Comparison of ENCODE assay signal across 8 mouse cellular contexts in genomic region chr6:134898095-134898965, GRCm38 (mm10). TPM values are rescaled to one million over a fixed set of nuclear protein-coding genes. Genes with fewer than 3 reads are reported as not detected.
DNase-seq lines count a peak whose midpoint lies in the region; ATAC-seq lines count a peak whose summit lies in the region.

Gpr19 (minus strand) TSS chr6:134898578.

- H3K27me3 ChIP-seq in heart, embryonic 14.5 days (ENCODE audit: control insufficient read depth, insufficient read depth, low read length) = no peaks in the 10 kb centered on the region
- no peaks in the 10 kb centered on the region for H3K27me3 ChIP-seq in liver, embryonic 13.5 days
- H3K27me3 ChIP-seq in neural tube, embryonic 11.5 days (ENCODE audit: control insufficient read depth, insufficient read depth, low read length) = no peaks in the 10 kb centered on the region
- no peaks in the 10 kb centered on the region for H3K27me3 ChIP-seq in stomach, embryonic 16.5 days (ENCODE audit: control insufficient read depth, insufficient read depth, low read length)

- peak within 1 kb of the TSS; percentile 91 for H3K9ac ChIP-seq in heart, embryonic 14.5 days (ENCODE audit: low read length)
- peak within 1 kb of the TSS; percentile 86 for H3K9ac ChIP-seq in liver, embryonic 13.5 days
- peak within 1 kb of the TSS; percentile 88 for H3K9ac ChIP-seq in neural tube, embryonic 11.5 days (ENCODE audit: low read length)
- H3K9ac ChIP-seq in stomach, embryonic 16.5 days (ENCODE audit: low read length) = peak within 1 kb of the TSS; percentile 91

- H3K9me3 ChIP-seq in heart, embryonic 14.5 days (ENCODE audit: control insufficient read depth, low read length) = no peaks in the 10 kb centered on the region
- H3K9me3 ChIP-seq in liver, embryonic 13.5 days (replicated peaks) = no peaks in the 10 kb centered on the region
- no peaks in the 10 kb centered on the region for H3K9me3 ChIP-seq in neural tube, embryonic 11.5 days (ENCODE audit: control insufficient read depth, low read length)
- no peaks in the 10 kb centered on the region for H3K9me3 ChIP-seq in stomach, embryonic 16.5 days (replicated peaks; ENCODE audit: control insufficient read depth, low read length)

- H3K4me1 ChIP-seq in brown adipose tissue, adult 24 weeks (ENCODE audit: control insufficient read depth, insufficient read depth, insufficient read length, low read length) = no peaks in the 10 kb centered on the region
- H3K4me1 ChIP-seq in heart, embryonic 14.5 days (ENCODE audit: control insufficient read depth in 2 of 2, insufficient read depth in 2 of 2, low read length in 2 of 2) = peaks cover 4 to 7% of the 10 kb centered on the region in 2 experiments
- H3K4me1 ChIP-seq in liver, embryonic 13.5 days (replicated peaks) = peaks cover 52% of the 10 kb centered on the region
- peaks cover 6% of the 10 kb centered on the region; the same call in 1 of the 2 replicates for H3K4me1 ChIP-seq in neural tube, embryonic 11.5 days (ENCODE audit: control insufficient read depth, insufficient read depth, low read length)
- peaks cover 8% of the 10 kb centered on the region; the same call in 1 of the 2 replicates for H3K4me1 ChIP-seq in stomach, embryonic 16.5 days (ENCODE audit: control insufficient read depth, insufficient read depth, low read length)

- under 1% methylated on average over 51 of the region's 51 CpGs for WGBS in heart, embryonic 14.5 days
- WGBS in liver, embryonic 13.5 days (ENCODE audit: insufficient replicate concordance) = under 1% methylated on average over 51 of the region's 51 CpGs
- WGBS in neural tube, embryonic 11.5 days = under 1% methylated on average over 51 of the region's 51 CpGs
- under 1% methylated on average over 51 of the region's 51 CpGs for WGBS in stomach, embryonic 16.5 days

- peak within 1 kb of the TSS; percentile 87 for H3K4me2 ChIP-seq in heart, embryonic 14.5 days (ENCODE audit: low read length)
- H3K4me2 ChIP-seq in liver, embryonic 13.5 days = peak within 1 kb of the TSS; percentile 85
- H3K4me2 ChIP-seq in neural tube, embryonic 11.5 days (ENCODE audit: low read depth) = peak within 1 kb of the TSS; percentile 49
- peak within 1 kb of the TSS; percentile 76 for H3K4me2 ChIP-seq in stomach, embryonic 16.5 days (ENCODE audit: low read depth, low read length)

- H3K27ac ChIP-seq in brown adipose tissue, adult 24 weeks (replicated peaks; ENCODE audit: low read depth, low read length) = peak within 1 kb of the TSS; percentile 99
- H3K27ac ChIP-seq in heart, embryonic 14.5 days (replicated peaks in 1 of 2; ENCODE audit: control insufficient read depth in 1 of 2, insufficient read depth in 1 of 2, low read depth in 2 of 2, low read length in 2 of 2) = peak within 1 kb of the TSS; percentile 100
- peak within 1 kb of the TSS; percentile 99 for H3K27ac ChIP-seq in liver, embryonic 13.5 days
- peak within 1 kb of the TSS; percentile 99 for H3K27ac ChIP-seq in neural tube, embryonic 11.5 days (ENCODE audit: low read depth, low read length)
- peak within 1 kb of the TSS; percentile 100 for H3K27ac ChIP-seq in stomach, embryonic 16.5 days (ENCODE audit: low read length)

- peak within 1 kb of the TSS; percentile 82 for H3K4me3 ChIP-seq in brown adipose tissue, adult 24 weeks (ENCODE audit: insufficient read depth, low read depth, low read length)
- peak within 1 kb of the TSS; percentile 64 to 65 for H3K4me3 ChIP-seq in heart, embryonic 14.5 days (ENCODE audit: control insufficient read depth in 1 of 2, insufficient read depth in 1 of 2, low read depth in 1 of 2, low read length in 2 of 2)
- H3K4me3 ChIP-seq in liver, embryonic 13.5 days (replicated peaks) = peak within 1 kb of the TSS; percentile 75
- H3K4me3 ChIP-seq in neural tube, embryonic 11.5 days (ENCODE audit: low read depth, low read length) = peak within 1 kb of the TSS; percentile 54
- H3K4me3 ChIP-seq in stomach, embryonic 16.5 days (replicated peaks; ENCODE audit: low read length) = peak within 1 kb of the TSS; percentile 80

- ATAC-seq in CD4-positive, CD25-positive, alpha-beta regulatory T cell, adult 4 months = peak; percentile 67
- peak; percentile 95 for ATAC-seq in heart, embryonic 14.5 days (ENCODE audit: insufficient number of reproducible peaks, insufficient read depth, low FRiP score, low read depth)
- peak; percentile 90 for ATAC-seq in liver, embryonic 13.5 days (ENCODE audit: low read depth)
- ATAC-seq in neural tube, embryonic 11.5 days (ENCODE audit: insufficient read depth, low FRiP score, low TSS enrichment) = peak; percentile 89
- ATAC-seq in stomach, embryonic 16.5 days (ENCODE audit: insufficient read depth, low FRiP score) = peak; percentile 94

- no peaks in the 10 kb centered on the region for H3K36me3 ChIP-seq in heart, embryonic 14.5 days (ENCODE audit: control insufficient read depth, insufficient read depth, low read length)
- H3K36me3 ChIP-seq in liver, embryonic 13.5 days = no peaks in the 10 kb centered on the region
- no peaks in the 10 kb centered on the region for H3K36me3 ChIP-seq in neural tube, embryonic 11.5 days (ENCODE audit: control insufficient read depth, insufficient read depth, low read length)
- no peaks in the 10 kb centered on the region for H3K36me3 ChIP-seq in stomach, embryonic 16.5 days (ENCODE audit: control insufficient read depth, insufficient read depth, low read length)

- peak; percentile 92 for DNase-seq in fibroblast of lung, adult 2 months (ENCODE audit: low read depth)
- DNase-seq in kidney, postnatal 10 days = peak; percentile 95
- DNase-seq in liver, embryonic 13.5 days = peak; percentile 80
- DNase-seq in neural tube, embryonic 11.5 days (ENCODE audit: low spot score) = peak; percentile 96

RNA-seq across cellular contexts. Expression of gene Gpr19, which starts in this region (rescaled TPM):
- 10 to 100 TPM in 1 of 2 experiments, 1 to 10 TPM in 1; 7.7 to 12.1 TPM for polyA plus RNA-seq in CD4-positive, CD25-positive, alpha-beta regulatory T cell, adult 4 months (2017; shearing (Covaris generic))
- polyA plus RNA-seq in brown adipose tissue, adult 24 weeks (2012; ENCODE audit: insufficient read depth, insufficient read length, missing spikeins) = 3.5 and 4.8 TPM in 2 replicates
- 9.1 TPM in 2 replicates for polyA plus RNA-seq in heart, embryonic 14.5 days (2014; fragmentation: Nextera tagmentation; extraction: Ambion mirVana)
- 5.3 and 6.0 TPM in 2 replicates for polyA plus RNA-seq in liver, embryonic 13.5 days (2015; fragmentation: Nextera tagmentation; extraction: Ambion mirVana)
- 27.4 and 31.0 TPM in 2 replicates for polyA plus RNA-seq in neural tube, embryonic 11.5 days (2014; fragmentation: Nextera tagmentation; extraction: Ambion mirVana)
- 9.7 and 10.5 TPM in 2 replicates for polyA plus RNA-seq in stomach, embryonic 16.5 days (2015; fragmentation: Nextera tagmentation; extraction: Ambion mirVana)

Comparison
In these comparisons a context has a peak if more than half of its experiments do, and no peak if none do; other contexts are left out.
1. Peak in every context shown above with its lines: DNase-seq, ATAC-seq, H3K4me3 ChIP-seq and H3K27ac ChIP-seq.